Mouse (Mus musculus): ENCODE measurements around the gene Slc46a3. TPM values are rescaled to one million over a fixed set of nuclear protein-coding genes. Genes with fewer than 3 reads are reported as not detected.

Gene Slc46a3
- polyA plus RNA-seq, 1 experiment from 2014 or later: 1.8 TPM

DNA sequence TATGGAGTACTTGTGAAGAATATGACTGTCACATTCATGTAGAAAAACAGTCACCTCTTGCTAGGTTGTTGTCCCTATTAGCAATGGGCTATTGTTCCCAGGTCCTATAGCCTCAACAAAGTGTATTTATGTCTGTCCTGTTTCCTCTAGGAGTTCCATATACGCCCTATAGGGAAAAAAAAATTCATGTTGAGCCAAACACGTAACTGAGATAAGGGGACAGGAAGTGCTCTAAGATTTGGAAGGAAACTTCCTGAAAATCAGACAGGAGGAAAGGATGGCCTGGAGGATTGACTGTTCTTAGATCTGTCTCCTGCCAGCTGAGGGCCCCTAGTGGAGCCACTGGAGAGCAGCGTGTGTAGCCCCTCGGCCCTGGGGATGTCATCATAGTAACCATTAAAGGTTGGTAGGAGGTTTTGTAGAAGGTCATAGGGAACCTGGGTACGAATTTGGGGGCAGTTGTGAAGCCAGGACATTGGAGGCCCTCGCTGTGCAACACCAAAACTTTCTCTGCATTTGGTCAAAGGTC, 20.5 kb upstream of the Slc46a3 start:
- Histone ChIP-seq H3K4me3 (ENCODE audit: low read length) (no peak overlapping the region), H3K9ac (ENCODE audit: low read depth, low read length) (no peak overlapping the region), H3K9me3 (ENCODE audit: control insufficient read depth, low read length) (no peaks in the 10 kb centered on the region), H3K27ac (ENCODE audit: low read depth, low read length) (no peak overlapping the region), H3K4me2 (replicated peaks; ENCODE audit: low read depth, low read length) (no peak overlapping the region), H3K27me3 (ENCODE audit: control insufficient read depth, insufficient read depth, low read length) (no peaks in the 10 kb centered on the region), H3K36me3 (ENCODE audit: control insufficient read depth, insufficient read depth, low read length) (no peaks in the 10 kb centered on the region), H3K4me1 (ENCODE audit: control insufficient read depth, insufficient read depth, low read length) (0 out of 2 replicates have a peak, but pooled peaks cover 6% of the 10 kb centered on the region)
- ATAC-seq (ENCODE audit: low FRiP score, low TSS enrichment): no peak
- WGBS: 59% methylated on average over 6 of the region's 6 CpGs

GRCm38 (mm10) chr5:147913241-147913842, 18.7 kb upstream of the Slc46a3 start:
- no peaks in the 10 kb centered on the region for H3K27me3 ChIP-seq (ENCODE audit: control insufficient read depth, insufficient read depth, low read length)
- peak; percentile 79 for ATAC-seq (ENCODE audit: low FRiP score, low TSS enrichment)
- no peak overlapping the region for H3K4me3 ChIP-seq (ENCODE audit: low read length)
- peak overlapping the region; percentile 27; the same call in 1 of the 2 replicates for H3K27ac ChIP-seq (ENCODE audit: low read depth, low read length)
- 0 out of 2 replicates have a peak, but pooled peaks cover 6% of the 10 kb centered on the region for H3K4me1 ChIP-seq (ENCODE audit: control insufficient read depth, insufficient read depth, low read length)
- 0 out of 2 replicates have a peak overlapping the region, but pooled peaks have one; percentile 13 for H3K4me2 ChIP-seq (replicated peaks; ENCODE audit: low read depth, low read length)
- no peaks in the 10 kb centered on the region for H3K9me3 ChIP-seq (ENCODE audit: control insufficient read depth, low read length)
- H3K36me3 ChIP-seq (ENCODE audit: control insufficient read depth, insufficient read depth, low read length): no peaks in the 10 kb centered on the region
- WGBS: 19% methylated on average over 14 of the region's 14 CpGs
- H3K9ac ChIP-seq (ENCODE audit: low read depth, low read length): no peak overlapping the region; the same call in 1 of the 2 replicates

GRCm38 (mm10) chr5:147911744-147912143, 17.1 kb upstream of the Slc46a3 start:
- Histone ChIP-seq H3K27ac (ENCODE audit: low read depth, low read length) (no peak overlapping the region), H3K4me3 (ENCODE audit: low read length) (no peak overlapping the region), H3K4me1 (ENCODE audit: control insufficient read depth, insufficient read depth, low read length) (0 out of 2 replicates have a peak, but pooled peaks cover 6% of the 10 kb centered on the region), H3K4me2 (replicated peaks; ENCODE audit: low read depth, low read length) (no peak overlapping the region), H3K9me3 (ENCODE audit: control insufficient read depth, low read length) (no peaks in the 10 kb centered on the region), H3K9ac (ENCODE audit: low read depth, low read length) (no peak overlapping the region), H3K27me3 (ENCODE audit: control insufficient read depth, insufficient read depth, low read length) (no peaks in the 10 kb centered on the region), H3K36me3 (ENCODE audit: control insufficient read depth, insufficient read depth, low read length) (no peaks in the 10 kb centered on the region)
- no peak for ATAC-seq (ENCODE audit: low FRiP score, low TSS enrichment)
- WGBS: 77% methylated on average over 5 of the region's 5 CpGs

- Histone ChIP-seq H3K27me3 (ENCODE audit: control insufficient read depth, insufficient read depth, low read length) (no peaks in the 10 kb centered on the region), H3K36me3 (ENCODE audit: control insufficient read depth, insufficient read depth, low read length) (no peaks in the 10 kb centered on the region), H3K4me1 (ENCODE audit: control insufficient read depth, insufficient read depth, low read length) (0 out of 2 replicates have a peak, but pooled peaks cover 6% of the 10 kb centered on the region), H3K4me2 (replicated peaks; ENCODE audit: low read depth, low read length) (no peak overlapping the region), H3K9me3 (ENCODE audit: control insufficient read depth, low read length) (no peaks in the 10 kb centered on the region), H3K27ac (ENCODE audit: low read depth, low read length) (no peak overlapping the region), H3K4me3 (ENCODE audit: low read length) (no peak overlapping the region), H3K9ac (ENCODE audit: low read depth, low read length) (no peak overlapping the region)
- no peak for ATAC-seq (ENCODE audit: low FRiP score, low TSS enrichment)
- WGBS: 78% methylated on average over 12 of the region's 12 CpGs
Observed at GRCm38 (mm10) chr5:147910807-147911509, 16.3 kb upstream of the Slc46a3 start.

DNA sequence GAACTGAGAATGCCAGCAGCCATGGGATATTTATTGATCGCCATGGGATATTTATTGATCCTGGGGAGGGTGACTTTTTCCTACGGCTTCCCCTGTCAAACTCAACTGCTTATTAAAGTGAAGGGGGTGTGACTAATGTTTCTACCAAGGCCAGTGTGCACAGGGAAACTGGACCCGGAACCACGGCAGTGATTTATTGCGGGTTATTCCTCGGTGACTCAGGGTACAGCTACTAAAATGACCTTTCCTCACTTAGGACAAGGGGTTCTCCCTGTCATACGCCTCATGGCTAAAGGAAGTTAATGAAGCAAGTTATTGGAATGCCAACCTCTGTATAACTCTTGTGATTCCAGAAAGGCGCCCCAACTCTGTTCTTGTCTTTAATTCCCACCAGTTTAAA, 13.2 kb upstream of the Slc46a3 start:
- 53% methylated on average over 8 of the region's 8 CpGs for WGBS

DNA sequence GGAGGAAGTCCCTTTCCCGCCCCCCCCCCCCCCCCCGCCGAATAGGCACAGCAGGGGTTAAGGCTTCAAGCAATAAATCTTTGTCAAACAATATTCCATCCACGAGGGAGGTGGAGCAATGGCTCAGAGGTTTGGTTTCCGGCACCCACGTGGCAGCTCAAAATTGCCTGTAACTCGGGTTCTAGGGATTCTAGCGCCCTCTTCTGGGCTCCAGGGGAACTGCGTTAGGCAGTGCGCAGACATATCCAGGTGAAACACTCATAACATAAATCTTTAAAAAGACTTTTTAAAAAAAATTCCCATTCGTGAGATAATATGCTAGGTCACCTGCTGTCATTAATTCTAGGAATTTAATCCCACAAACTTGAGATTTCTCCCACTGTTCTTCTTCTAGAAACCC, 12.5 kb upstream of the Slc46a3 start:
- no peak overlapping the region for H3K4me2 ChIP-seq (replicated peaks; ENCODE audit: low read depth, low read length)
- 55% methylated on average over 9 of the region's 11 CpGs for WGBS
- H3K4me3 ChIP-seq (ENCODE audit: low read length): no peak overlapping the region
- no peak overlapping the region for H3K27ac ChIP-seq (ENCODE audit: low read depth, low read length)
- no peaks in the 10 kb centered on the region for H3K4me1 ChIP-seq (ENCODE audit: control insufficient read depth, insufficient read depth, low read length)
- H3K36me3 ChIP-seq (ENCODE audit: control insufficient read depth, insufficient read depth, low read length): no peaks in the 10 kb centered on the region
- H3K9me3 ChIP-seq (ENCODE audit: control insufficient read depth, low read length): no peaks in the 10 kb centered on the region
- H3K9ac ChIP-seq (ENCODE audit: low read depth, low read length): no peak overlapping the region
- ATAC-seq (ENCODE audit: low FRiP score, low TSS enrichment): no peak
- no peaks in the 10 kb centered on the region for H3K27me3 ChIP-seq (ENCODE audit: control insufficient read depth, insufficient read depth, low read length)

More for the DNA sequence above, 13.2 kb upstream of the Slc46a3 start:
- ATAC-seq (ENCODE audit: low FRiP score, low TSS enrichment): no peak
- no peak overlapping the region for H3K4me3 ChIP-seq (ENCODE audit: low read length)
- H3K27me3 ChIP-seq (ENCODE audit: control insufficient read depth, insufficient read depth, low read length): no peaks in the 10 kb centered on the region
- H3K4me2 ChIP-seq (replicated peaks; ENCODE audit: low read depth, low read length): no peak overlapping the region
- no peaks in the 10 kb centered on the region for H3K9me3 ChIP-seq (ENCODE audit: control insufficient read depth, low read length)
- H3K27ac ChIP-seq (ENCODE audit: low read depth, low read length): no peak overlapping the region
- H3K36me3 ChIP-seq (ENCODE audit: control insufficient read depth, insufficient read depth, low read length): no peaks in the 10 kb centered on the region
- H3K4me1 ChIP-seq (ENCODE audit: control insufficient read depth, insufficient read depth, low read length): no peaks in the 10 kb centered on the region
- H3K9ac ChIP-seq (ENCODE audit: low read depth, low read length): no peak overlapping the region

DNA sequence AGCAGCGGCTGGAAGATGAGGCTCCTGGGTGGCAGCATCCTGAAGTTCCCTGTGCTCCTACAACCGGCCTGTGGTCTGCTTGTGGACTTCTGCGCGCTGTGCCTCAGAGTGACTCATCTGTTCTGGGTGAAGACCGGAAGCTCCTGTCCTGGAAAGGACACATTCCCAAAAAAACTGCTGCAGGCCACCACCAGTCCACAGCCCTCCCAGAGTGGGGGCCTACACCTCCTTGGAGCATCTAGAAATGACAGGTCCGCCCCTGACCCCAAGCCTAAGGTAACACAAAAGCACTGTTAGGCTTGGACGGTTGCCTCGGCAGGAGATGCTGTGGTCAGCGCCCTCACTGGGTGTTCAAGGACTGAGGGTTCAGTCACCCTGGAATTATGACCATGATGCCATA, 8.6 kb upstream of the Slc46a3 start:
- ATAC-seq (ENCODE audit: low FRiP score, low TSS enrichment): no peak
- Histone ChIP-seq H3K9me3 (ENCODE audit: control insufficient read depth, low read length) (no peaks in the 10 kb centered on the region), H3K4me3 (ENCODE audit: low read length) (no peak overlapping the region), H3K4me2 (replicated peaks; ENCODE audit: low read depth, low read length) (no peak overlapping the region), H3K27ac (ENCODE audit: low read depth, low read length) (no peak overlapping the region), H3K27me3 (ENCODE audit: control insufficient read depth, insufficient read depth, low read length) (no peaks in the 10 kb centered on the region), H3K36me3 (ENCODE audit: control insufficient read depth, insufficient read depth, low read length) (no peaks in the 10 kb centered on the region), H3K4me1 (ENCODE audit: control insufficient read depth, insufficient read depth, low read length) (no peaks in the 10 kb centered on the region), H3K9ac (ENCODE audit: low read depth, low read length) (no peak overlapping the region)
- WGBS: 84% methylated on average over 9 of the region's 9 CpGs

DNA sequence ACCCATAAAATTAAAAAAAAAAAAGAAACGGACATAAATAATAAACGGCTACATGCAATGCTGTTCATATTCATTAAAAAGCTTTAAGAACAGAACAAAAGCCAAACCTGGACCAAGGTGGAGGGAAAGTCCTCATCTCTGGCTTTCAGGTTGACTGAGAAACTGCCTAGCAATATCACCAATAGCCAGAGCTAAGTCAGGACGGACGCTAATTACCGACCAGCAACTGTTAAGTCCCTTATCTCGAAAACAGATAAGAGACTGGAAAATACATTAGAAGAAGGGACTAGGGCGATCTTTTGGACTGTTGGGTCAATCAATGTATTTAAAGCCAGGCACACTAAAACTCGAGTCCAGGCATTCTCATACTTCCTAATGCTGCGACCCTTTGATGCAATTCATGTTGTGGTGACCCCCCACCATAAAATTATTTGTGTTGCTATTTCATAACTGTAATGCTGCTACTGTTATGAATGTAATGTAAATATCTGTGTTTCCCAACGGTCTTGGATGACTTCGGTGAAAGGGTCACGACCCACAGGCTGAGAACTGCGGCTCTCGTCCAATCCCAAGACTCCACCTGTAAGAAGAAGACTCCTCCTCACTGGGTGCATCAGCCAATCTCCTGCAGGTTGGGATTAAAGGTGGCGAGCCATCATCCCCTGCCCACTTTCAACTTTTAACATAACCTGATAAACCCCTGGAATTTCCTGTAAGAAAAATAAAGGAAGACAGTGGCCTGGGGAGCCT, 7.6 kb upstream of the Slc46a3 start:
- H3K9ac ChIP-seq (ENCODE audit: low read depth, low read length): no peak overlapping the region
- no peaks in the 10 kb centered on the region for H3K27me3 ChIP-seq (ENCODE audit: control insufficient read depth, insufficient read depth, low read length)
- no peaks in the 10 kb centered on the region for H3K36me3 ChIP-seq (ENCODE audit: control insufficient read depth, insufficient read depth, low read length)
- H3K9me3 ChIP-seq (ENCODE audit: control insufficient read depth, low read length): no peaks in the 10 kb centered on the region
- no peak overlapping the region for H3K27ac ChIP-seq (ENCODE audit: low read depth, low read length)
- WGBS: 88% methylated on average over 15 of the region's 15 CpGs
- no peak overlapping the region for H3K4me2 ChIP-seq (replicated peaks; ENCODE audit: low read depth, low read length)
- no peak for ATAC-seq (ENCODE audit: low FRiP score, low TSS enrichment)
- no peaks in the 10 kb centered on the region for H3K4me1 ChIP-seq (ENCODE audit: control insufficient read depth, insufficient read depth, low read length)
- no peak overlapping the region for H3K4me3 ChIP-seq (ENCODE audit: low read length)

Measured in kidney, embryonic 14.5 days (tissue).